Mouse (Mus musculus) liver, adult (tissue): ENCODE data around the gene Tub.

Experiments
- GATA4 ChIP-seq: IDR thresholded peaks from 2 replicates; pipeline ENCODE4 v1.6.1; 2014; ENCODE audit warnings: mild to moderate bottlenecking, low read length; ENCODE audit not compliant: insufficient replicate concordance

Gene Tub

GRCm38 (mm10) chr7:109011596-109012180 is 61.5 kb downstream of the Tub start:
- no peak for TF ChIP-seq GATA4

- TF ChIP-seq GATA4, result no peak
Measured at GRCm38 (mm10) chr7:109012575-109012974, 62.4 kb downstream of the Tub start.

- TF ChIP-seq GATA4, result no peak
Measured at GRCm38 (mm10) chr7:109012998-109013625, 63.0 kb downstream of the Tub start.

GRCm38 (mm10) chr7:109014851-109015250 is 64.7 kb downstream of the Tub start:
- no peak for TF ChIP-seq GATA4

- no peak for TF ChIP-seq GATA4
Measured at GRCm38 (mm10) chr7:109016378-109016923, 66.3 kb downstream of the Tub start.

GRCm38 (mm10) chr7:109019243-109019642 is 69.1 kb downstream of the Tub start:
- TF ChIP-seq GATA4, result no peak

- TF ChIP-seq GATA4, result no peak
Measured at GRCm38 (mm10) chr7:109021428-109021827, 71.3 kb downstream of the Tub start.

- no peak for TF ChIP-seq GATA4
Measured at GRCm38 (mm10) chr7:109025743-109026142, 75.6 kb downstream of the Tub start.

- no peak for TF ChIP-seq GATA4
Measured at GRCm38 (mm10) chr7:109026976-109027375, 76.8 kb downstream of the Tub start.

GRCm38 (mm10) chr7:109027721-109028120 is 77.6 kb downstream of the Tub start:
- TF ChIP-seq GATA4, result no peak

- no peak for TF ChIP-seq GATA4
Measured at GRCm38 (mm10) chr7:109028204-109028603, 78.1 kb downstream of the Tub start.

GRCm38 (mm10) chr7:109029961-109030465 is 79.9 kb downstream of the Tub start:
- TF ChIP-seq GATA4, result no peak

- no peak for TF ChIP-seq GATA4
Measured at GRCm38 (mm10) chr7:109031331-109031730, 81.2 kb downstream of the Tub start.

GRCm38 (mm10) chr7:109032054-109032453 is 81.9 kb downstream of the Tub start:
- no peak for TF ChIP-seq GATA4

GRCm38 (mm10) chr7:109038121-109038735 is 88.1 kb downstream of the Tub start:
- no peak for TF ChIP-seq GATA4

GRCm38 (mm10) chr7:109038987-109039386 is 88.8 kb downstream of the Tub start:
- TF ChIP-seq GATA4, result no peak

GRCm38 (mm10) chr7:109039445-109039844 is 89.3 kb downstream of the Tub start:
- TF ChIP-seq GATA4, result no peak

- no peak for TF ChIP-seq GATA4
Measured at GRCm38 (mm10) chr7:109045876-109046275, 95.7 kb downstream of the Tub start.
